Mouse (Mus musculus): ENCODE data around the gene Krt23. TPM values are rescaled to one million over a fixed set of nuclear protein-coding genes. Genes with fewer than 3 reads are reported as not detected.

Krt23 gene
- polyA plus RNA-seq, 2 experiments from 2014 or later = not detected

GRCm38 (mm10) chr11:99448769-99449168 is 44.2 kb downstream of the Krt23 start:
- no peak for ATAC-seq

- no peak for ATAC-seq
Measured at GRCm38 (mm10) chr11:99441220-99441619, 51.7 kb downstream of the Krt23 start.

- no peak for ATAC-seq
Measured at GRCm38 (mm10) chr11:99439465-99439864, 53.5 kb downstream of the Krt23 start.

GRCm38 (mm10) chr11:99437972-99438371 is 55.0 kb downstream of the Krt23 start, which contains the start of gene Krt20:
TSS of gene Krt20 (minus strand) at chr11:99438150.
- ATAC-seq = no peak

- ATAC-seq = no peak
Measured at GRCm38 (mm10) chr11:99436625-99437024, 56.3 kb downstream of the Krt23 start.

- no peak for ATAC-seq
Measured at GRCm38 (mm10) chr11:99430670-99431069, 62.3 kb downstream of the Krt23 start.

Other genes starting within 250 kb of the Krt23 start
- 1 to 10 TPM; 1.4 to 1.7 TPM for gene Krt222, start 249.1 kb downstream of the Krt23 start, polyA plus RNA-seq (2017; shearing (Covaris generic))
- not detected for gene Krt24, start 207.9 kb downstream of the Krt23 start, polyA plus RNA-seq (2017; shearing (Covaris generic))
- gene Krt25, start 170.2 kb downstream of the Krt23 start, polyA plus RNA-seq (2017; shearing (Covaris generic)) = not detected
- not detected for gene Krt26, start 155.2 kb downstream of the Krt23 start, polyA plus RNA-seq (2017; shearing (Covaris generic))
- gene Krt27, start 142.0 kb downstream of the Krt23 start, polyA plus RNA-seq (2017; shearing (Covaris generic)) = under 1 TPM in 1 of 2 experiments, not detected in 1; 0.21 TPM
- gene Krt28, start 118.2 kb downstream of the Krt23 start, polyA plus RNA-seq (2017; shearing (Covaris generic)) = not detected
- 1 to 10 TPM; 3.6 to 4.2 TPM for gene Krt10, start 103.8 kb downstream of the Krt23 start, polyA plus RNA-seq (2017; shearing (Covaris generic))
- gene Krt12, start 70.9 kb downstream of the Krt23 start, polyA plus RNA-seq (2017; shearing (Covaris generic)) = not detected
- under 1 TPM in 1 of 2 experiments, not detected in 1; 0.17 TPM for gene Krt20, start 55.0 kb downstream of the Krt23 start, polyA plus RNA-seq (2017; shearing (Covaris generic))
- gene Krt39, start 28.2 kb upstream of the Krt23 start, polyA plus RNA-seq (2017; shearing (Covaris generic)) = not detected
- not detected for gene Krt40, start 50.0 kb upstream of the Krt23 start, polyA plus RNA-seq (2017; shearing (Covaris generic))
- not detected for gene Krtap3-3, start 57.7 kb upstream of the Krt23 start, polyA plus RNA-seq (2017; shearing (Covaris generic))
- not detected for gene Krtap3-2, start 63.7 kb upstream of the Krt23 start, polyA plus RNA-seq (2017; shearing (Covaris generic))
- not detected for gene Gm11939, start 66.3 kb upstream of the Krt23 start, polyA plus RNA-seq (2017; shearing (Covaris generic))
- not detected for gene Krtap3-1, start 73.5 kb upstream of the Krt23 start, polyA plus RNA-seq (2017; shearing (Covaris generic))
- gene Krtap1-5, start 87.9 kb upstream of the Krt23 start, polyA plus RNA-seq (2017; shearing (Covaris generic)) = not detected
- gene Krtap1-4, start 90.5 kb upstream of the Krt23 start, polyA plus RNA-seq (2017; shearing (Covaris generic)) = not detected
- gene Krtap1-3, start 98.2 kb upstream of the Krt23 start, polyA plus RNA-seq (2017; shearing (Covaris generic)) = not detected
- not detected for gene Krtap9-3, start 105.0 kb upstream of the Krt23 start, polyA plus RNA-seq (2017; shearing (Covaris generic))
- gene Gm11938, start 110.2 kb upstream of the Krt23 start, polyA plus RNA-seq (2017; shearing (Covaris generic)) = not detected
- not detected for gene Gm11937, start 117.1 kb upstream of the Krt23 start, polyA plus RNA-seq (2017; shearing (Covaris generic))
- not detected for gene Krtap2-4, start 121.7 kb upstream of the Krt23 start, polyA plus RNA-seq (2017; shearing (Covaris generic))
- not detected for gene Gm11562, start 127.3 kb upstream of the Krt23 start, polyA plus RNA-seq (2017; shearing (Covaris generic))
- gene Krtap4-1, start 135.1 kb upstream of the Krt23 start, polyA plus RNA-seq (2017; shearing (Covaris generic)) = not detected
- gene Krtap4-2, start 141.9 kb upstream of the Krt23 start, polyA plus RNA-seq (2017; shearing (Covaris generic)) = not detected
- gene Krtap4-7, start 151.0 kb upstream of the Krt23 start, polyA plus RNA-seq (2017; shearing (Covaris generic)) = not detected
- not detected for gene Gm11555, start 157.1 kb upstream of the Krt23 start, polyA plus RNA-seq (2017; shearing (Covaris generic))
- gene Gm11563, start 165.8 kb upstream of the Krt23 start, polyA plus RNA-seq (2017; shearing (Covaris generic)) = not detected
- gene Krtap4-6, start 172.8 kb upstream of the Krt23 start, polyA plus RNA-seq (2017; shearing (Covaris generic)) = not detected
- gene Gm14190, start 197.6 kb upstream of the Krt23 start, polyA plus RNA-seq (2017; shearing (Covaris generic)) = not detected
- not detected for gene Gm14180, start 241.2 kb upstream of the Krt23 start, polyA plus RNA-seq (2017; shearing (Covaris generic))

Data from activated CD4-positive, CD25-positive, alpha-beta regulatory T cell, adult 4 months (primary cell).